Mouse (Mus musculus) spleen, adult 2 months (tissue): ENCODE data around the gene Dtnb.

ENCODE experiments used
- CTCF ChIP-seq: fragments of 200-500 bp; IDR thresholded peaks from 2 replicates; pipeline ENCODE4 v1.5.1; 2011; ENCODE audit warnings: mild to moderate bottlenecking, inconsistent platforms; ENCODE audit not compliant: insufficient read depth, insufficient read length, insufficient replicate concordance; ENCODE audit errors: extremely low read depth
- POLR2A ChIP-seq: fragments of 200-500 bp; IDR thresholded peaks from 2 replicates; pipeline ENCODE4 v1.6.1; 2011; ENCODE audit warnings: low read depth, low read length, inconsistent platforms

- TF ChIP-seq CTCF (no peak), POLR2A (no peak)
These were observed 54.7 kb downstream of the Dtnb start for GRCm38 (mm10) chr12:3626880-3627279.
